Mouse (Mus musculus): Measurements from ENCODE around the gene 3110040M04Rik.
"Not testable (repeated sequence)": the region's sequence is repeated elsewhere in the genome, so short reads cannot be mapped to it uniquely, and the experiment has no call there.

Gene 3110040M04Rik

DNA sequence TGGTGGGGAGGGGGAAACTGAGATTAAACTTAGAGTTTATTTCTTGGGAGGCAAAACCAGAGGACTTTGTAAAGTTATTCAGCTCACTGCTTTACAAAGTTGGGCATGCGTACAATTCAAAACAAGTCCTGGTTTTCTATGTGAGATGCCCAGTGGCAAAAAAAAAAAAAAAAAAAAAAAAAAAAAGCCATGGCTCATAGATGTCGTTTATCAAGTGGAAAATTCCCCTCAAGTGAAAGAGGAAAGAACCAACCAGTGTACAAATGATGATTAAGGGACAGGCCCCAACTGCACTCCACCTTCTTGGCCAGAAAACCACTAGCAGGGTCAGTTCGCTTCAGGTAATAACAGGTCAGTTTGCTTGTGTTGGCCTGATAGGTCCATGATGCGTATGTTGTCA is 15.5 kb upstream of the 3110040M04Rik start:
- in situ Hi-C loops (cut with MboI; ENCODE audit: unreplicated experiment in 2 of 2) = no loop called here

DNA sequence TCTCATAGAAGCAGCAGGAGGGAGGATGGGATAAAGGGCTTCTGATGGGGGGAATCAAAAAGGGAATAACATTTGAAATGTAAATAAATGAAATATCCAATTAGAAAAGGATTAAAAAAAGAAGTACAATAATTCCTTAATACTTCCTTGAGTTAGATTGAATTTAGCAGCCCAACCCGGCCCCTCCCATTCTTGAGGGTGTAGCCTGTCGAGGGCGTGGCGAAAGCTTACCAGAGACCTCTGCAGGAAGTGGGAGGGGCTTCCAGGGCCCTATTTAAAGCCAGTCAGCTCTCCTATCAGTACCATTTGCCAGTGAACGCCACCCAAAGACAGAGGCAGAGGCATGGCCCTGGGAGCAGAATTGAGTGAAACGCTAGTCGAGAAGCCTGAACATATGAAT is 11.8 kb upstream of the 3110040M04Rik start, which contains the start of gene Gm8947:
Gene Gm8947 (plus strand): TSS at position 302 of the 400 bp plus-strand sequence.
- in situ Hi-C loops (cut with MboI; ENCODE audit: unreplicated experiment in 2 of 2) = not testable (repeated sequence)

DNA sequence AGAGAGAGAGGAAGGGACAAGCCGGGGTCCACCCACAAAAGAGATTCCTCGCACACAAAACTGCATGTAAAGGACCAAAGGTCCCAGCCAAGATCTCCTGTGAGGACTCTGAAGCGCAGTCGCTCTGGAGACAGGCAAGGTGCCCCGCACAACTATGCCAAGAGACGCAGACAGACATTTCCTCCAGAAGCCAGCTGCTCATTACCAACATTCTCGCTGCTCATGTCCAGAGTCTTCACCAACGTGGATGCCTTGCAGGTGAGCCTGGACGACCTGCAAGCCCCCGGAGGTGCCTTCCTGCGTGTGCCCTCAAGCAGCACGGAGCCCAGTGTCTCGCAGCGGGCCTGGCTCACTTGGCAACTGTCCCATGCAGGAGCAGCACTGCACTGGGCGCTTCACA is 11.2 kb upstream of the 3110040M04Rik start:
- in situ Hi-C loops (cut with MboI; ENCODE audit: unreplicated experiment in 2 of 2) = not testable (repeated sequence)

DNA sequence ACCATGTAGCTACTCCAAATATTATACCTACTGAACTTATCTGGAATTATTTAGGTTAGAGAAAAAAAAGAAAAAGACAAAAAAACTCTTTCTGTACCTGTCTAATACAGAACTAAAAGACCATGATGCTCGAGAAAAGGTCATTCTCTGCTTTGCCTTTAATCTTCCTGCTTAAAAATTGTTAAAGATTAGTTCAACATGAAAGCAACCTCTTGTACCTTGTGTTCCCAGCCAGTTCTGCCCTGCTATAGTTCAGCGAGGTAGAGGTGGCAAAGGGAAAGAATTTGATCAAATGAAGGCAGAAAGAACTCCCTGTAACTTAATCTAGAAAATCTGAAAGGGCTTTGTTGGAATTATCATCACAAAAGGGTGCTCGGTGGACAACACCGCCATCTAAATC is 7.9 kb upstream of the 3110040M04Rik start:
- in situ Hi-C loops (cut with MboI; ENCODE audit: unreplicated experiment in 2 of 2) = not testable (repeated sequence)

DNA sequence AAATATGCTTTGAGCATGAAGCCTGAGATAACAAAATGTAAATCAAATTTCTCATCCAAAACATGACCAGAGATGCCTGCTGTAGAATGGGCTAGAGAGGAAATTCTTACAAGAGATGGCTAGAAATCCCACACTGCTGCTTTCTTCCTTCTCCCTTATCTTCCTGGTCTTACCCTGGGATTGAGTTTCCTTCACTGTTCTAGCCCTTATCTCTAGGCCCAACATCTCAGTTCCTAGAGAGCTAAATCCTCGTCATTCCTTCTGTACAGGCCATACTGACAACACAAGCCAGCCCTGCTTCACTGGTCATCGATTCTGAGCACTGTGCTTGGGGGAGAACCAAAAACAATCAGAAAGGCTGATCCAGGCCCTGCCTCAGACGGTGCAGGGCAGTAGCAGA is 7.2 kb upstream of the 3110040M04Rik start:
- in situ Hi-C loops (cut with MboI; ENCODE audit: unreplicated experiment in 2 of 2) = not testable (repeated sequence)

DNA sequence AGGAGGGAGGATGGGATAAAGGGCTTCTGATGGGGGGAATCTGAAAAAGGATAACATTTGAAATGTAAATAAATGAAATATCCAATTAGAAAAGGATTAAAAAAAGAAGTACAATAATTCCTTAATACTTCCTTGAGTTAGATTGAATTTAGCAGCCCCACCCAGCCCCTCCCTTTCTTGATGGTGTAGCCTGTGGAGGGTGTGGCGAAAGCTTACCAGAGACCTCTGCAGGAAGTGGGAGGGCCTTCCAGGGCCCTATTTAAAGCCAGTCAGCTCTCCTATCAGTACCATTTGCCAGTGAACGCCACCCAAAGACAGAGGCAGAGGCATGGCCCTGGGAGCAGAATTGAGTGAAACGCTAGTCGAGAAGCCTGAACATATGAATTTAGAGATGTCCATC is 5.8 kb upstream of the 3110040M04Rik start, which contains the start of gene Gm47995:
Gene Gm47995 (plus strand): TSS at position 329 of the 400 bp plus-strand sequence.
- in situ Hi-C loops (cut with MboI; ENCODE audit: unreplicated experiment in 2 of 2) = not testable (repeated sequence)

DNA sequence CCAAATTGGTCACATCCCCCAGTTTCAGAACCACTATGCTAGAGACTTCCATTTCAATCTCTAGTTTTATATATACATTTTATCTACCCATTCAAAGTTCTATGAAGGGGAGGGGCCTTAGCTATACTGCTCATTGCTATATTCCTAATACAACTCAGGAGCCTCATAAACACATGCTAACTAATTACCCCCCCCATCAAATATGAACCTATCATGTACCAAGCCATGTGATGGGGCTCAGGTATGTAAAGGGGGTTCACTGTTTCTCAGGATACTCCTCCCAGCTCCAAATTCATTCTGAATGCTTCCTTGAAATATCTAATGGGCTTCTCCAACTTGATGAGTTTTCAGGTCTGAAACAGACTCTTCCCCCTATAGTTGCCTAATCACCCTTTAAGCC is 3.3 kb upstream of the 3110040M04Rik start:
- in situ Hi-C loops (cut with MboI; ENCODE audit: unreplicated experiment in 2 of 2) = not testable (repeated sequence)

DNA sequence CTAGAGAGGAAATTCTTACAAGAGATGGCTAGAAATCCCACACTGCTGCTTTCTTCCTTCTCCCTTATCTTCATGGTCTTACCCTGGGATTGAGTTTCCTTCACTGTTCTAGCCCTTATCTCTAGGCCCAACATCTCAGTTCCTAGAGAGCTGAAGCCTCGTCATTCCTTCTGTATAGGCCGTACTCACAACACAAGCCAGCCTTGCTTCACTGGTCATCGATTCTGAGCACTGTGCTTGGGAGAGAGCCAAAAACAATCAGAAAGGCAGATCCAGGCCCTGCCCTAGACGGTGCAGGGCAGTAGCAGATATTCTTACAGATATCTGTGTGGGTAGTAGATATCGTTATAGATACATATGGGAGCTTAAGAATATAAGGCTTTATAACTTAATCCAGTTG is 1.1 kb upstream of the 3110040M04Rik start:
- in situ Hi-C loops (cut with MboI; ENCODE audit: unreplicated experiment in 2 of 2) = not testable (repeated sequence)

DNA sequence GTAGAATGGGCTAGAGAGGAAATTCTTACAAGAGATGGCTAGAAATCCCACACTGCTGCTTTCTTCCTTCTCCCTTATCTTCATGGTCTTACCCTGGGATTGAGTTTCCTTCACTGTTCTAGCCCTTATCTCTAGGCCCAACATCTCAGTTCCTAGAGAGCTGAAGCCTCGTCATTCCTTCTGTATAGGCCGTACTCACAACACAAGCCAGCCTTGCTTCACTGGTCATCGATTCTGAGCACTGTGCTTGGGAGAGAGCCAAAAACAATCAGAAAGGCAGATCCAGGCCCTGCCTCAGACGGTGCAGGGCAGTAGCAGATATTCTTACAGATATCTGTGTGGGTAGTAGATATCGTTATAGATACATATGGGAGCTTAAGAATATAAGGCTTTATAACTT is 4.6 kb downstream of the 3110040M04Rik start:
- in situ Hi-C loops (cut with MboI; ENCODE audit: unreplicated experiment in 2 of 2) = not testable (repeated sequence)

DNA sequence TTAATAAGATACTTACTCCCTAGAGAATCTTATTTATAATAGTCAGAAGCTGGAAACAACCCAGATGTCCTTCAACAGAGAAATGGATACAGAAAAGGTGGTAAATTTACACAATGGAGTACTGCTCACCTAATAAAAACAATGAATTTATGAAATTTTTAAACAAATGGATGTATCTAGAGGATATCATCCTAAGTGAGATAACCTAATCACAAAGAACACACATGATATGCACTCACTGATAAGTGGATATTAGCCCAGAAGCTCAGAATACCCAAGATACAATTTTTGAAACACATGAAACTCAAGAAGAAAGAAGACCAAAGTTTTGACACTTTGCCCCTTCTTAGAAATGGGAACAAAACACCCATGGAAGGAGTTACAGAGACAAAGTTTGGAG is 5.0 kb downstream of the 3110040M04Rik start:
- in situ Hi-C loops (cut with MboI; ENCODE audit: unreplicated experiment in 2 of 2) = not testable (repeated sequence)

DNA sequence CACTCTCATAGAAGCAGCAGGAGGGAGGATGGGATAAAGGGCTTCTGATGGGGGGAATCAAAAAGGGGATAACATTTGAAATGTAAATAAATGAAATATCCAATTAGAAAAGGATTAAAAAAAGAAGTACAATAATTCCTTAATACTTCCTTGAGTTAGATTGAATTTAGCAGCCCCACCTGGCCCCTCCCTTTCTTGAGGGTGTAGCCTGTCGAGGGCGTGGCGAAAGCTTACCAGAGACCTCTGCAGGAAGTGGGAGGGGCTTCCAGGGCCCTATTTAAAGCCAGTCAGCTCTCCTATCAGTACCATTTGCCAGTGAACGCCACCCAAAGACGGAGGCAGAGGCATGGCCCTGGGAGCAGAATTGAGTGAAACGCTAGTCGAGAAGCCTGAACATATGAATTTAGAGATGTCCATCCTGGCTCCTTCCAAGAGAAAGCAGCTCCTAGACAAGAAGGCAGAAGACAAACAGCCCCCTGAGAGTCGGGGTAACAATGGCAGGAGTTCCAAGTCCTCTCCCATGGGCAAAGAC is 6.0 kb downstream of the 3110040M04Rik start, which contains the start of gene Gm47996:
Gene Gm47996 (plus strand): TSS at position 308 of the 532 bp plus-strand sequence.
- in situ Hi-C loops (cut with MboI; ENCODE audit: unreplicated experiment in 2 of 2) = not testable (repeated sequence)

DNA sequence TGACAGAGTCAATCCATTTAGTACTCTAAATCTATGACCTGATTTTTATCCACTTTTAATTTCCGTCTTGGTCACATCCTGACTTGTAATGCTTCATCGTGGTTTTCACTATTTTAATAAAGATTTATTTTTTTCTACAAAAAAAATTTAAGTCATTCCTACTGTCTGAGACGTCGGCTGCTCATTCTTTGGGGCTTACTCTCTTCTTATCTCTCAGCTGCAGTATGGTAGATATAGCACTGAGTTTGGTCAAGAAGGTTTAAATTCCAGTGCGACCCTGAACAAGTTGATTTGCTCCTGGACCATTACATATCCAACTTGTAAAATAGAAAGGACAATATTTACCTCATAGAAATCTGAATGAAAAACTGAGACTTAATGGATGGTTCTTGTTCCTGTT is 7.7 kb downstream of the 3110040M04Rik start:
- in situ Hi-C loops (cut with MboI; ENCODE audit: unreplicated experiment in 2 of 2) = not testable (repeated sequence)

DNA sequence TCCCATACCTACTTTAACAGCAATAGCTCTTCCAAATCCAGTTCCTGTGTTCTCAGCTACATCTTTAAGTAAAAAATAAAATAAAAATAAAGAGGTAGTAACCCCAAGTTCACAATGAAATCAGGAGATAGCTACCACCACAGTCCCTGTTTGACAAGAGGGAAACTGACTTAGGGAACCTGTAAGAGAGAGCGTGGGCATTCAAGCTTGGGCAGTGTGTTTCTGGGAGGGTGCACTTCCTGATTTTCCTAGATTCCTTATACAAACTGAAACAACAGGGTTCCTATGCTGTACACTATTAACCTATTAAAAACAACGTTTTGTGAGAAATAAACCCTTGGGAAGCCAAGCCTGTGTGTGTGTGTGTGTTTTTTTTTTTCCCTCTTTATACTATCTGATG is 10.9 kb downstream of the 3110040M04Rik start:
- in situ Hi-C loops (cut with MboI; ENCODE audit: unreplicated experiment in 2 of 2) = no loop called here

DNA sequence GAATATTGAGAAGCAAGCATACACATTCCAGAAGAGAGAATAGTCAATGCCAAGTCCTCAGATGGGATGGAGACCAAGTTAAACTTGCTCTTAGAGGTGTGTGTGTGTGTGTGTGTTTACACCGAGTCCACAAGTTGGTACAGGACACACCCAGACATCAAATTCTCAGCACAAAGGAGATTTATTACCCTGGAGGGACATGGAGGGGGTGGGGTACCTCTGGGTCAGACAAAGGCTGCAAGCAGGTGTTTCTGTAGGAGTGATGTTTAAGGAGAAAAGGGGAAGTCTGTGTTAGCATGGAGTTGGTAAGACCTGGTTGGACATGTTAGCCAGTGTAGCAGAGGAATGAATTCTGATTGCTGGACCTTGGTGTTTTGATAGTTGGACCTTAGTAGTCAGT is 12.1 kb downstream of the 3110040M04Rik start:
- in situ Hi-C loops (cut with MboI; ENCODE audit: unreplicated experiment in 2 of 2) = no loop called here

DNA sequence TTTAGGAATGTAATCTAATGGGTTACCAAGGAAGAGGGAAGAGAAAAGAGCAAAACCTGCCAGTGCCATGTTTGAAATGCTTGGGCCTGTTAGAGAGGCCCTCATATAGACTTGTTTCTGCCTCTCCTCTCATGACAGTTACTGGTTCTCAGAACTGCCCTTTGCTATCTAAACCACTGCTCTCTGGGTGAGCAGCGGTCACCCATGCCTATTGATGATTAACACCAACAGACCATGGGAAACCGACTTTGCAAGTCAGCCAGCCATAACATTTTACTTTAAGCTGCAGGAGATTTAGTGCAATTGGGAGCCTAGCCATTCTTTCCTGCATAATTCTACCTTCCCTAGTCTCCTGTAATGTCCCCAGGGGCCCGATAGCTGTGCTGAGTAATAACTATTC is 12.5 kb downstream of the 3110040M04Rik start:
- in situ Hi-C loops (cut with MboI; ENCODE audit: unreplicated experiment in 2 of 2) = no loop called here

DNA sequence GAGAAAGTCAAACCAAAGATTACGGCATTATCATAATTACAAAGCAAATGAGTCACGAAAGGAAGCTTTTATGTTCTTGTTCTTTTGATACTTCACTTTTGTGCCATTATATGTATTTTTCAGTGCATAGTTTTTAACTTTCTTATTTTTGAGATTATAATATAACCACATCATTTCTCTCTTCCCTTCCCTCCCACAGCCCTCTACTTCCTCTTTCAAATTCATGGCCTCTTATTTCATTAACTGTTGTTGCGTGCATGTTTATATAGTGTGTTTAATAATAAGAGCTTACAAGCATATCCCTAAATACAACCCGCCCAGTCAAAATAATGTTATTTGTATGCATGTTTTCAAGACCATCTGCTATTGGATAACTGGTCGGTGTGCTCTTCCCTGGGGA is 15.1 kb downstream of the 3110040M04Rik start:
- in situ Hi-C loops (cut with MboI; ENCODE audit: unreplicated experiment in 2 of 2) = no loop called here

DNA sequence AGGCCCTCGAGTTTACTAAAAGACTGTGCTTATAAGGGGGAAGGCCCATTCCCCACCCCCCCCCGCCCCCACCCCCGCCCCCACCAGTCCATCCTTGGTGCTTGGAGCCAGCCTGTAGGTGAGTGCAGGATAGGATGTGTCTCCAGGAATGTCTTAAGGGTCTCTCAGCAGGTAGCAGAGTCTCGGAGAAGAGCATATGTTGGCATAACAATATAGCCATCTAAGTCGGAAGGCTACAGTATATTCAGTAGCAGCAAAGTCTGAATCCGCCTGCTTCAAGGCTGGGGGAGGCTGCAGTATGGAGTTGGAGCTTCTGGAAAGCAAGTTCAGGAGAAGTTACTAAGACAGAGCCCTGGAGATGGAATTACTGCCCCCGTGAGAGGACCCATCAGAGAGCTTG is 16.2 kb downstream of the 3110040M04Rik start:
- in situ Hi-C loops (cut with MboI; ENCODE audit: unreplicated experiment in 2 of 2) = no loop called here

DNA sequence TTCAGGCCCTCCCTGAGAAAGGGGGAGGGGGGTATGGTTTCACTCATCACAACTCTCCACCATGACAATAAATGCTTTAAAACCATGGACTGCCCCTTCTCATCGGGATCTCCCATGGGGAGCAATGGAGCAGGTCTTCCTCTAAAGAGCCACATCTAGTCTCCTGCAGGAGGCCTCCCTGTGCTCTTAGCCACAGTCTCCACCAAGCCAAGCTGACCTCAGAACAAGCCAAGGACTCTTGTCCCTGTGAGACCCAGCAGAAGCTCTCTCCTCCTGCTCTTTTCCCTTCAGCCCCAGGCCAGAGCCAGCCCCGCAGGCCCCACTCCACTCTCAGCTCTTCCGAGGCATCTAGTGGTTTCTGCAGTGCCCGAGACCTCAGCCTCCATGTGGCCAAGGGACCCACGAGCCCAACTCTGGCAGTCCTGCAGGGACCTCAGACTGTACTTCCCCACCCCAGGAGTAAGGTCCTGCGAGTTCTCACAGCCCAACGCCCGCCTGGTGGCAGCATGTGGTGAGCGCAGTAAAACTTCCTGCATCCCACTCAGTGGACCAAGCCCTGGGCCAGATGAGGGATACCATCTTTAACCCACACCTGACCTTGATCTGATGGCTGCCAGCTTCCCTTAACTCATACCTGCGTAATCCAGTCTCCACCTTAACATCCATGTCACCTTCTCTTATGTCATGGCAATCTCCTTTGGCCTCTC is 18.8 kb downstream of the 3110040M04Rik start:
- in situ Hi-C loops (cut with MboI; ENCODE audit: unreplicated experiment in 2 of 2) = no loop called here

DNA sequence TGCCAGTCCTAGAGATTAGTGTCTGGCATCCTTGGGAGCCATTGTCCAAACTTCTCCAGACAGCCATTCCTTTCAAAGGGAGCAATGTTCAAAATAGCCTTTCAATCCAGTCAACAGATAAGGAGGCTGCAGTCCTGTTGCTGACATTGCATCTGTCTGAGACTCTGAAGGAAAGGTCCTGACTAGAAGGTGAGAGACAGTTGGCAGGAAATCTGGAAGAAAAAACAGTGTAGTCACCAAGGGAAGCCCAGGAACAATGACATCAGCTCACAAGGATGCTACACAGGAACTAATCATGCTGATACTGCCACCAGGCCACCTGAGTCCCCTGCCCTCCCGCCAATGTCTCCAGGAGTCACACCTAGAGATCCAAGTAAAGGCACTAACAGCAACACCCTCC is 19.5 kb downstream of the 3110040M04Rik start:
- in situ Hi-C loops (cut with MboI; ENCODE audit: unreplicated experiment in 2 of 2) = no loop called here

DNA sequence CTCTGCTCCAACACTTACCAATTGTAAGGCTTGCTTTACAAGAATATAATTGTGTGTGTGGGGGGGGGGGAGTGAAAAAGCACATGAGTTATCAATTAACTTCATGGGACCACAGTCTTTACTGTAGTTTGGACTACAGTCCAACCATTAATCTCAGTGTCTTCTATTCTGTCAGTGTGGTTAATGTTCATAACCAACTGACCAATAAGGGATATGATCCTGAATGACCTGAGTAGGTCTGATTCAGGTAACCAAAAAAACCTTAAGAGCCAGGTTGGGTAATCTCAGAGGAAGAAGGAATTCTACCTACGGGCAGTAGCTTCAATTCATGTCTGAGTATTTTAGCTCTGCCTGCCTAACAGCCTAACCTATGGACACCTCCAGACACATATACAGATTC is 20.6 kb downstream of the 3110040M04Rik start:
- in situ Hi-C loops (cut with MboI; ENCODE audit: unreplicated experiment in 2 of 2) = no loop called here

DNA sequence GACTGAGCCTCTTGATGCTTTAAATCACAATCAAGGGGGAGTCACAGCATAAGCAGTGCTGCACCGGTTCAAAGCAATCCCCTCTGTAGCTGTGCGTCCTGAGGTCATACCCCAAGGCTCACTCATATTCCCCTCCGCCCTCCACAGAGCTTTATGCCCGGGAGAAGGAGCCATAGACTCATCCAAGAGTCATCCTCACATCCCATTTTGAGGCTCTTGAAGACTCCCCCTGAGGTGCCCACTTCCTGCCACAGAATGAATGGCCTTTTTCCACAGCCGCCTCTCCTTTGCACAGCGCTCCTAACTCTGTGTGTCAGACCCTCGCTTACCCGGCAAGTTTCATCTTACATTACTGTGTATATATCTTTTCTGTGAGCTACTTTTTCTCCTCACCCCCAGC is 23.6 kb downstream of the 3110040M04Rik start:
- in situ Hi-C loops (cut with MboI; ENCODE audit: unreplicated experiment in 2 of 2) = no loop called here

DNA sequence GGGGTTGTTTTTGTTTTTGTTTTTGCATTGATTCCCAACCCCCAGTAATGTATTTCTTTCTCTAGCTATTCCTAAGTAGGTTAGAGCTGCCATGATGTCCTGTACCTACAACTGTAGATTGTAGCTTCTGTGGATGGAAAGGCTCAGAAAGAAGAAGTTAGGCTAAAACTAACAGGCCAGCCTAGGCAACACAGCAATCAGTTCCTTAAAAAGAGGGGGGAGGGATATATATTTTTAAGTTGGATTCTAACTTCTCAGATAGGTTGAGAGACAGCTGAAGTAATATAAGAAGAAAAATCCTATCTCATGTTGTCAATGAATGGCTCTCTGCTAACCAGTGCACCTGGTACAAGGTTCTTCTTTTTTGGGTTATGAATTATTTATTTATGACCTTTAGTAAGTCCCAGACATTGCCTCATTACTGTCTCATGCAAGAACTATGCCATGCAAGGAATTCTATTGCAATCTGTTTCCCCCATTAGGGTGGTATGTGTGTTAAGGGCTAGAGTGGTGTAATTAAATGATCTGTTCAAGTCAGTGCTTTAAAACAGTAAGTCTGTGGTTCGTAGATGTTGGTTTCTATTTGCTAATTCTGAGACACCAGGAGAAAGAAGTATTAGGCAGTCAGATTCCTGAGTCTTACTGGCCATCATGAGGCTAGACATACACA is 24.5 kb downstream of the 3110040M04Rik start:
- in situ Hi-C loops (cut with MboI; ENCODE audit: unreplicated experiment in 2 of 2) = no loop called here

Measured in v-Abl transformed pro-B cells (cell line).